Mouse (Mus musculus): ENCODE data around the gene Ush1g.

DNA sequence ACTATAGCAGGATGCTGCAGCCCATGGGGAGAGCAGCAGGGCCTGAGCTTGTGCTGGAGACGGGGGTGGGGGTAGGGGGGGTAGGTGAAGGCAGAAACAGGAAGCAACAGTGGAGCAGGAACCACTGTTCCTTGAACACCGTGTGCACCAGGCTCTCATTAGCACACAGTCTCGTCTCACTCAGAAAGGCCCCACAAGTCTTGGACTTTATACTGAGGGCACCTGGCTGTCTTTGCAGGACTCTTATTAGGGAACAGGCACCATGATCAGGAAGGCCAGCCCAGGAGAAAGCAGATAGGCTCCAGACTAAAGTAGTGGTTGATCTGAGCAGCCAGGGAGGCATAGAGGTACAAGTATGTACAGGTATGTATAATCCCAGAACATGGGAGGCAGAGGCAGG, 15.5 kb upstream of the Ush1g start:
- no peak for TF ChIP-seq EP300 (optimal IDR thresholded peaks at IDR 0.05)
- TF ChIP-seq CTCF (IDR thresholded peaks at IDR 0.05; ENCODE audit: low read depth) = no peak

Measured in stomach, postnatal 0 days (tissue).